Mouse (Mus musculus): ENCODE results near the gene Lmx1b.

- TF ChIP-seq CTCF (IDR thresholded peaks at IDR 0.05; ENCODE audit: low read depth, low read length) = no peak
- no peak for TF ChIP-seq GATA1 (IDR thresholded peaks at IDR 0.05; ENCODE audit: borderline replicate concordance, low read length)
- no peak for TF ChIP-seq TAL1 (conservative IDR thresholded peaks at IDR 0.05; ENCODE audit: low read depth, low read length)
- TF ChIP-seq POLR2AphosphoS5 (IDR thresholded peaks at IDR 0.05; ENCODE audit: insufficient replicate concordance, low read depth, low read length) = no peak
- no peak for TF ChIP-seq GATA2 (IDR thresholded peaks at IDR 0.05; ENCODE audit: borderline replicate concordance, low read depth, low read length)
These were observed 39.8 kb downstream of the Lmx1b start for GRCm38 (mm10) chr2:33600520-33600919.
